Mouse (Mus musculus) limb, embryonic 11.5 days (tissue): ENCODE measurements around the gene Rap1a. TPM values are rescaled to one million over a fixed set of nuclear protein-coding genes. Genes with fewer than 3 reads are reported as not detected.

Experiments
- ATAC-seq: fragments of 200-750 bp; cut with Nextera tagmentation; 2 replicates; pipeline ENCODE4 v1.8.0; 2017; ENCODE audit warnings: low read depth; ENCODE audit not compliant: insufficient number of reproducible peaks, low FRiP score, low TSS enrichment
- DNase-seq: peaks from one replicate; pipeline ENCODE4 v3.0.0-alpha.2; 2015; ENCODE audit warnings: low spot score
- H3K27ac ChIP-seq: fragments of 300-500 bp; sonication (generic); replicated peaks from 2 replicates; pipeline ENCODE4 v1.5.1; 2014; ENCODE audit warnings: low read depth, mild to moderate bottlenecking, low read length
- H3K27me3 ChIP-seq: fragments of 300-500 bp; sonication (generic); 2 replicates; pipeline ENCODE4 v1.6.1; 2014; ENCODE audit warnings: mild to moderate bottlenecking, low read length, mixed read lengths; ENCODE audit not compliant: control insufficient read depth, insufficient read depth
- H3K36me3 ChIP-seq: fragments of 300-500 bp; sonication (generic); 2 replicates; pipeline ENCODE4 v1.6.1; 2014; ENCODE audit warnings: mild to moderate bottlenecking, low read length, moderate library complexity, mixed read lengths; ENCODE audit not compliant: control insufficient read depth, insufficient read depth
- H3K4me1 ChIP-seq: fragments of 300-500 bp; sonication (generic); 2 replicates; pipeline ENCODE4 v1.6.1; 2014; ENCODE audit warnings: low read length, mixed read lengths; ENCODE audit not compliant: control insufficient read depth, insufficient read depth
- H3K4me2 ChIP-seq: fragments of 300-500 bp; sonication (generic); 2 replicates; pipeline ENCODE4 v1.6.1; 2014; ENCODE audit warnings: low read depth, mild to moderate bottlenecking, moderate library complexity; ENCODE audit not compliant: severe bottlenecking
- H3K4me3 ChIP-seq: fragments of 300-500 bp; sonication (generic); 2 replicates; pipeline ENCODE4 v1.5.1; 2014; ENCODE audit warnings: low read depth, low read length
- H3K9ac ChIP-seq: fragments of 300-500 bp; sonication (generic); 2 replicates; pipeline ENCODE4 v1.6.1; 2014; ENCODE audit warnings: mild to moderate bottlenecking, low read length
- H3K9me3 ChIP-seq: fragments of 300-500 bp; sonication (generic); 2 replicates; pipeline ENCODE4 v1.6.1; 2016; ENCODE audit warnings: low read length; ENCODE audit not compliant: control insufficient read depth
- WGBS: fragments of 180-500 bp; shearing (Covaris S2); extraction: QIAGEN DNeasy Blood & Tissue Kit; methylation state at CpG from one replicate; pipeline ENCODE4 v1.1.7; 2014; 5-methylcytosine and 5-hydroxymethylcytosine counted together
- polyA plus RNA-seq: library from polyadenylated mRNA; unstranded; fragments of >200 nt; fragmentation: Nextera tagmentation; extraction: Ambion mirVana; gene quantifications from 2 replicates; pipeline ENCODE4 v1.2.1, GENCODE M21; 2014

Gene Rap1a
- 72.7 and 78.5 TPM in 2 replicates for polyA plus RNA-seq

GRCm38 (mm10) chr3:105801191-105802166 is at the start of gene Rap1a:
TSS of gene Rap1a (minus strand) at chr3:105801336.
- H3K9ac ChIP-seq = peak within 1 kb of the TSS; percentile 90
- peaks cover 13% of the 10 kb centered on the region; the same call in 1 of the 2 replicates for H3K4me1 ChIP-seq
- peak within 1 kb of the TSS; percentile 84 for H3K4me2 ChIP-seq
- H3K9me3 ChIP-seq = no peaks in the 10 kb centered on the region
- H3K27me3 ChIP-seq = no peaks in the 10 kb centered on the region
- DNase-seq (peak; percentile 82), ATAC-seq (peak; percentile 92)
- H3K27ac ChIP-seq = peak within 1 kb of the TSS; percentile 68; the same call in 1 of the 2 replicates
- peak within 1 kb of the TSS; percentile 81 for H3K4me3 ChIP-seq
- 24% methylated on average over 40 of the region's 50 CpGs for WGBS
- H3K36me3 ChIP-seq = no peaks in the 10 kb centered on the region

GRCm38 (mm10) chr3:105846294-105847069 is 45.3 kb upstream of the Rap1a start:
- Histone ChIP-seq H3K27me3 (no peaks in the 10 kb centered on the region), H3K4me1 (no peaks in the 10 kb centered on the region), H3K9me3 (no peaks in the 10 kb centered on the region), H3K4me3 (no peak overlapping the region), H3K36me3 (no peaks in the 10 kb centered on the region), H3K4me2 (no peak overlapping the region), H3K9ac (no peak overlapping the region), H3K27ac (no peak overlapping the region)
- DNase-seq (no peak), ATAC-seq (no peak)
- WGBS = 66% methylated on average over 7 of the region's 7 CpGs

- Histone ChIP-seq H3K4me2 (no peak overlapping the region), H3K27me3 (no peaks in the 10 kb centered on the region), H3K9me3 (no peaks in the 10 kb centered on the region), H3K36me3 (no peaks in the 10 kb centered on the region), H3K9ac (no peak overlapping the region), H3K27ac (no peak overlapping the region), H3K4me1 (no peaks in the 10 kb centered on the region), H3K4me3 (no peak overlapping the region)
- DNase-seq = no peak
- WGBS = 82% methylated on average over 4 of the region's 4 CpGs
- ATAC-seq = no peak
These were observed 38.7 kb upstream of the Rap1a start for GRCm38 (mm10) chr3:105839836-105840235.

GRCm38 (mm10) chr3:105838655-105839054 is 37.5 kb upstream of the Rap1a start:
- no peak overlapping the region for H3K9ac ChIP-seq
- no peaks in the 10 kb centered on the region for H3K4me1 ChIP-seq
- H3K27ac ChIP-seq = no peak overlapping the region
- no peak overlapping the region for H3K4me2 ChIP-seq
- WGBS = 76% methylated on average over 3 of the region's 3 CpGs
- no peaks in the 10 kb centered on the region for H3K36me3 ChIP-seq
- no peak for DNase-seq
- H3K27me3 ChIP-seq = no peaks in the 10 kb centered on the region
- no peak overlapping the region for H3K4me3 ChIP-seq
- ATAC-seq = no peak
- H3K9me3 ChIP-seq = no peaks in the 10 kb centered on the region

- no peak overlapping the region for H3K4me2 ChIP-seq
- no peak overlapping the region for H3K4me3 ChIP-seq
- no peaks in the 10 kb centered on the region for H3K27me3 ChIP-seq
- no peak for ATAC-seq
- no peaks in the 10 kb centered on the region for H3K9me3 ChIP-seq
- H3K36me3 ChIP-seq = no peaks in the 10 kb centered on the region
- 90% methylated on average over 3 of the region's 3 CpGs for WGBS
- H3K4me1 ChIP-seq = no peaks in the 10 kb centered on the region
- no peak for DNase-seq
- H3K9ac ChIP-seq = no peak overlapping the region
- H3K27ac ChIP-seq = no peak overlapping the region
These were observed 35.7 kb upstream of the Rap1a start for GRCm38 (mm10) chr3:105836883-105837282.

GRCm38 (mm10) chr3:105835875-105836274 is 34.7 kb upstream of the Rap1a start:
- DNase-seq (no peak), ATAC-seq (no peak)
- Histone ChIP-seq H3K4me2 (no peak overlapping the region), H3K4me1 (no peaks in the 10 kb centered on the region), H3K36me3 (no peaks in the 10 kb centered on the region), H3K9me3 (no peaks in the 10 kb centered on the region), H3K9ac (no peak overlapping the region), H3K27ac (no peak overlapping the region), H3K27me3 (no peaks in the 10 kb centered on the region), H3K4me3 (no peak overlapping the region)
- 66% methylated on average over 3 of the region's 3 CpGs for WGBS

- no peak overlapping the region for H3K9ac ChIP-seq
- H3K4me1 ChIP-seq = no peaks in the 10 kb centered on the region
- no peaks in the 10 kb centered on the region for H3K9me3 ChIP-seq
- no peak overlapping the region for H3K4me2 ChIP-seq
- WGBS = 92% methylated on average over 3 of the region's 3 CpGs
- ATAC-seq (no peak), DNase-seq (no peak)
- no peak overlapping the region for H3K27ac ChIP-seq
- no peaks in the 10 kb centered on the region for H3K36me3 ChIP-seq
- no peaks in the 10 kb centered on the region for H3K27me3 ChIP-seq
- H3K4me3 ChIP-seq = no peak overlapping the region
These were observed 30.4 kb upstream of the Rap1a start for GRCm38 (mm10) chr3:105831584-105831983.

- Histone ChIP-seq H3K9ac (no peak overlapping the region), H3K4me1 (no peaks in the 10 kb centered on the region), H3K36me3 (no peaks in the 10 kb centered on the region), H3K4me3 (no peak overlapping the region), H3K27ac (no peak overlapping the region), H3K9me3 (no peaks in the 10 kb centered on the region), H3K4me2 (no peak overlapping the region), H3K27me3 (no peaks in the 10 kb centered on the region)
- no peak for ATAC-seq
- DNase-seq = no peak
- WGBS = 60% methylated on average over 7 of the region's 7 CpGs
These were observed 24.5 kb upstream of the Rap1a start for GRCm38 (mm10) chr3:105825501-105826161.
